15 mouse cellular contexts compared by ENCODE assay signal in genomic region chr1:33026683-33027415, GRCm38 (mm10).
DNase-seq lines count a peak whose midpoint lies in the region; ATAC-seq and TF ChIP-seq lines count a peak whose summit lies in the region.
"Had no signal": no experiment of that assay in that cellular context is flagged by ENCODE, and none has a peak within 500 bp of the region (broad histone marks: within the 10 kb centered on the region; RNA-seq: fewer than 3 reads in every experiment).

No protein-coding gene starts in this region.

- 23% methylated on average over 8 of the region's 8 CpGs for WGBS in forebrain, embryonic 10.5 days
- 19% methylated on average over 8 of the region's 8 CpGs for WGBS in forebrain, postnatal 0 days
- 13% methylated on average over 8 of the region's 8 CpGs for WGBS in forebrain, embryonic 14.5 days
- whole genome bisulfite sequencing in midbrain, embryonic 10.5 days, result 24% methylated on average over 8 of the region's 8 CpGs

- H3K4me3 ChIP-seq in forebrain, embryonic 10.5 days, result no peak overlapping the region
- no peak overlapping the region for H3K4me3 ChIP-seq in forebrain, postnatal 0 days (ENCODE audit: low read depth, low read length)
- H3K4me3 ChIP-seq in forebrain, embryonic 14.5 days (ENCODE audit: low read depth, low read length), result no peak overlapping the region
- no peak overlapping the region for H3K4me3 ChIP-seq in midbrain, embryonic 10.5 days
- H3K4me3 ChIP-seq: gastrocnemius, adult 2 months; heart, adult 2 months; layer of hippocampus, adult 2 months; left cerebral cortex, adult 2 months had no signal

- H3K27ac ChIP-seq in forebrain, embryonic 10.5 days, result peak overlapping the region; percentile 48; the same call in 1 of the 2 replicates
- no peak overlapping the region for H3K27ac ChIP-seq in forebrain, postnatal 0 days (ENCODE audit: low read depth, low read length)
- H3K27ac ChIP-seq in forebrain, embryonic 14.5 days (ENCODE audit: low read depth, low read length), result peak overlapping the region; percentile 2; the same call in 1 of the 2 replicates
- H3K27ac ChIP-seq in midbrain, embryonic 10.5 days (replicated peaks), result no peak overlapping the region
- H3K27ac ChIP-seq: gastrocnemius, adult 2 months; heart, adult 2 months; layer of hippocampus, adult 2 months; left cerebral cortex, adult 2 months had no signal

- no peaks in the 10 kb centered on the region for H3K36me3 ChIP-seq in forebrain, embryonic 10.5 days (replicated peaks)
- no peaks in the 10 kb centered on the region for H3K36me3 ChIP-seq in forebrain, postnatal 0 days (ENCODE audit: insufficient read depth)
- H3K36me3 ChIP-seq in forebrain, embryonic 14.5 days (ENCODE audit: control insufficient read depth, insufficient read depth, low read length), result no peaks in the 10 kb centered on the region
- no peaks in the 10 kb centered on the region for H3K36me3 ChIP-seq in midbrain, embryonic 10.5 days

- peaks cover 42% of the 10 kb centered on the region for H3K4me1 ChIP-seq in forebrain, embryonic 10.5 days
- no peaks in the 10 kb centered on the region for H3K4me1 ChIP-seq in forebrain, postnatal 0 days (ENCODE audit: insufficient read depth)
- H3K4me1 ChIP-seq in forebrain, embryonic 14.5 days (ENCODE audit: control insufficient read depth, insufficient read depth, low read length), result peaks cover 7% of the 10 kb centered on the region; the same call in 1 of the 2 replicates
- peaks cover 23% of the 10 kb centered on the region for H3K4me1 ChIP-seq in midbrain, embryonic 10.5 days

- H3K9ac ChIP-seq in forebrain, postnatal 0 days, result no peak overlapping the region
- no peak overlapping the region for H3K9ac ChIP-seq in forebrain, embryonic 14.5 days (ENCODE audit: low read length)
- H3K9ac ChIP-seq: liver, postnatal 0 days had no signal

- no peak overlapping the region for H3K4me2 ChIP-seq in forebrain, postnatal 0 days (ENCODE audit: low read depth)
- H3K4me2 ChIP-seq in forebrain, embryonic 14.5 days (ENCODE audit: low read length), result no peak overlapping the region

- no peak for DNase-seq in forebrain, embryonic 10.5 days (ENCODE audit: extremely low spot score, low spot score)
- no peak for DNase-seq in forebrain, postnatal 0 days
- peak; percentile 24 for DNase-seq in forebrain, embryonic 14.5 days (ENCODE audit: low spot score)
- DNase-seq in midbrain, embryonic 10.5 days (ENCODE audit: low spot score), result peak; percentile 27
- peak; percentile 61 for DNase-seq in retina, postnatal 1 day
- no peak for DNase-seq in heart, postnatal 25 days (ENCODE audit: low spot score)
- DNase-seq in kidney, adult 9 months, result no peak
- DNase-seq: cerebellum, adult 11 months; gastrocnemius, adult 2 months; heart, adult 2 months; liver, postnatal 0 days; lung, postnatal 4 days; thymus, postnatal 25 days had no signal

- no peaks in the 10 kb centered on the region; the same call in 1 of the 2 replicates for H3K27me3 ChIP-seq in forebrain, embryonic 10.5 days (ENCODE audit: poor library complexity, severe bottlenecking)
- H3K27me3 ChIP-seq in forebrain, postnatal 0 days (ENCODE audit: insufficient read depth, low read length), result no peaks in the 10 kb centered on the region
- no peaks in the 10 kb centered on the region for H3K27me3 ChIP-seq in forebrain, embryonic 14.5 days (replicated peaks; ENCODE audit: control insufficient read depth, insufficient read depth, low read length)
- H3K27me3 ChIP-seq in midbrain, embryonic 10.5 days (ENCODE audit: low read depth, poor library complexity, severe bottlenecking), result peaks cover 29% of the 10 kb centered on the region

- no peaks in the 10 kb centered on the region for H3K9me3 ChIP-seq in forebrain, embryonic 10.5 days
- no peaks in the 10 kb centered on the region for H3K9me3 ChIP-seq in forebrain, postnatal 0 days (ENCODE audit: low read length)
- no peaks in the 10 kb centered on the region for H3K9me3 ChIP-seq in forebrain, embryonic 14.5 days (replicated peaks; ENCODE audit: control insufficient read depth, low read length)
- no peaks in the 10 kb centered on the region for H3K9me3 ChIP-seq in midbrain, embryonic 10.5 days (replicated peaks)

- intact Hi-C loops in heart, postnatal 25 days (cut with DNase I), result no loop called here

- ATAC-seq in forebrain, postnatal 0 days, result no peak
- ATAC-seq in forebrain, embryonic 14.5 days, result peak; percentile 66
- ATAC-seq: liver, postnatal 0 days had no signal

- no peak for TF ChIP-seq CTCF in forebrain, postnatal 0 days (IDR thresholded peaks at IDR 0.05; ENCODE audit: low read depth)

Comparison
In these comparisons a context has a peak if more than half of its experiments do, and no peak if none do; other contexts are left out.
1. DNase-seq: peak in forebrain, embryonic 14.5 days (single experiment), midbrain, embryonic 10.5 days (single experiment) and retina, postnatal 1 day (single experiment); none in forebrain, embryonic 10.5 days (single experiment), forebrain, postnatal 0 days (single experiment), heart, postnatal 25 days (single experiment) and kidney, adult 9 months (single experiment).
2. H3K27ac ChIP-seq: peak in forebrain, embryonic 10.5 days (single experiment) and forebrain, embryonic 14.5 days (single experiment); none in forebrain, postnatal 0 days (single experiment) and midbrain, embryonic 10.5 days (single experiment).